Mouse (Mus musculus) adrenal gland, adult (tissue): ENCODE results near the gene Uap1.
"Not testable (repeated sequence)": the region's sequence is repeated elsewhere in the genome, so short reads cannot be mapped to it uniquely, and the experiment has no call there.

Experiments
- DNase-seq, 2 experiments: peaks; one replicate each; pipeline ENCODE4 v3.0.0; 2022 to 2023; ENCODE audit warnings: low spot score in 1 of 2; ENCODE audit not compliant: inconsistent age in 2 of 2

The Uap1 gene

DNA sequence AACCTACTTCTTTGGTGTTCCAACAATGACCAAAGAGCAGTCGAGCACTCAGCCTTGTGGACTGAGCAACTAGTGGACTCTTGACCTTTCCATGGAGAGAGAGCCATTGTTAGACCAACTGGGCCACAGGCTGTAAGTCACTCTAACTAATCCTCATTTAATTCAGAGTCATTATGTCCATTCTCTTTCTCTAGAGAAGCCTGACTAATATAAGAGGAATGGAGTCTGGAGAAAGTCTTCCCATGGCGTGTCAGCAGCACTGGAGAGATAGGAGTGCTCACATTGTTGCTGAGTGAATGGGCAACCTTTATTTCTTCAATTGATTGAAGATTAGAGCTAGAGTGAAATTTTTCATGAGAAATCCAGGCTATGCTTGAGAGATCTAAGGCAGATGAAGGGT, 50.1 kb downstream of the Uap1 start:
- no peak for DNase-seq

DNA sequence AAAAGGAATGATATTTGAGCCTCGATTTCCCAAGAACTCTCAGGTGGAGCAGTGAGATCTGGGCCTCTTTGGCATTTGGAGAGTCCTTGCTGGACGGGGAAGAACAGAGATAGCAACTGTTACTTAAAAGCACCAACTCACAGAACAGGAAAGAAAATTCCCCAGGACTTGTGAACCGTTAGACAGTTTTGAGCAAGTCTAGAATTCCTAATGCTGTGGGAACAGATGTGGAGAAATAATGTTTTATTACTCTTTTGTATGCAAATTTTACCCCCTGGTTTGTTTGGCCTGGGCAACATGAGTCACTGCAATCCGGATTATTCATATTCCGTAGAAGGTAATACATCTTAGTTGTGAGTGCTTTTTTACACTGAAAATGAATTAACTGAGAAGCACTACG, 61.1 kb downstream of the Uap1 start:
- DNase-seq = no peak

DNA sequence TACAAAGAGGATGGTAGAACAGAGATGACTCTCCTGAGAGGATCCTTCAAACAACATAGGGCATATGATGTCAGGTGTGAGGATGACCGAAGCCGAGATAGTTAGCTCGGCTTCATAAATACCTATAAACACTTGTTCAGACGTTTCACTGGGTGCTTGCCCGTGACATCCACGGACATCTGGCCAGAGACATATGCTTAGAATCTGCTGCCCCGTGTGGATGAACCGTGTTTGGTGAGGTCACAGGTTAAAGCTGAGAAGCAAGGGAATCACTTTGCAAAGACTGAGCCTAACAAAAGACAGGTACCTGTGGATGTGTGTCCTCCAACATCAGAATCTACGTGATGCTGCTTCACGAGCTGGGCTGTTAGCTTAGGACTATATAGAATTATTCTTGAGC, 62.5 kb downstream of the Uap1 start:
- no peak for DNase-seq

DNA sequence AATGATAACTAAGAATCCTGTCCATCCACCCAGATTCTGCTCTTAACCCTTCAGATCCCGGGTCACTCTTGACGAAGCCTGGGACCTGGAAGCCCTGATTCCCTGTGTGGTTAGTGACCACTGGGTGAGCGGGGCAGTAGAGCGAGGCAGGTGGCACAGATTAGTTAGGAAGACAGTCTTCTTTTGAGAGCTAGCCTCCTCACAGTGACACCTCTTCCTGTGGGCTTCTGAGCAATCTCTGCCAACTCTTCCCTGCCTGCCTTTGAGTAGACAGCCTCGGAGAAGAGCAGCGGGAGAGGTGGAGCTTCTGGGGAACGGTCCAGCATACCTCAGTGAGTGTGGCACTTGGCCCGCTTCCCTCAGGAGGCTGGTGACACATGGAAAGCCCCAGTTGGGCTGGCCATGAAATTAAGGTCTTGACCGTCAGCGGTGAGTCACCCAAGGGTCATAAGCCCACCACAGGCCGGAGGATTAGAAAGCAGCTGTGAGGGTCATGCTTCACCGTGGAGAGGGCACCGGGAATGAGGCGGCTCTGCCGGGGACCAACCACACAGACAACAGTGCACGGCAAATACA, 63.0 kb downstream of the Uap1 start:
- peak in 1 of 2 experiments; percentile 34 for DNase-seq

DNA sequence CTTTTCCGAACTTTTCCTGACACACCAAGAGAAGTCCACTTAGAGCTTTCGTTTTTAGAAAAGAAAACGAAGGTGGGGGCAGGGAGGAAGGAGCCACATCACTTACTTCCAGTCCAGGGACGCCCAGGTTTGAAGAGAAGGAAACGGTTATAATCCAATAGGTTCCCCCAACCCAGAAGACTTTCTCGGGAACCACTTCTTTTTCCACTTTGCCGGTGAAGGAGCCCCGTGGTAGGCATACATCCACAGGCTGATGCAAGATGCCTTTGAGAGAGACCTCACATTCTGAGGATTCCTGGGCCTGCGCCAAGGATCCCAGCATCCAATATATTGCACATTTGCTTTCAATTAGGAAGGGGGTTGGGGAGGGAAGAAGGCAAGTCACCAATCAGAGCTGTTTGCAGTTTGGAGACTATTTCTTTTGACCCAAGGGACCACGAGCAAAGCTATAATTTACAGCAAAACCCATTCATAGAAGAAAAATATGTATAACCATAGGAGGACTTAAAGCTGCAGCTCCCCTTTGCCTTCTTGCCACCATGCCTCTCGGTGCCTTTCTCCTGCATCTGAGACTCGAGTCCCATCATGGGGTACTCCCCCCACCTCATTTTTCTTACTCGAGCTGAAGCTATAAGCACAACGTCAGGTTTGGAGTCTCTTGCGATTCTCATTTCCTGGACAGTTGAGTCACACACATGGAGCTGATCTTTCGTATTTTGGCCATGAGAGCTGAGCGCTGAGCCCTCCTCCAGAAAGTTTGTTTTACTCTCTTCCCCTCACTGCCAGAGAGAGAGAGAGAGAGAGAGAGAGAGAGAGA, 64.0 kb downstream of the Uap1 start, which contains the start of gene Ddr2:
Ddr2 (minus strand) TSS at position 247 of the 817 bp plus-strand sequence.
- peak in 1 of 2 experiments; percentile 44 for DNase-seq

DNA sequence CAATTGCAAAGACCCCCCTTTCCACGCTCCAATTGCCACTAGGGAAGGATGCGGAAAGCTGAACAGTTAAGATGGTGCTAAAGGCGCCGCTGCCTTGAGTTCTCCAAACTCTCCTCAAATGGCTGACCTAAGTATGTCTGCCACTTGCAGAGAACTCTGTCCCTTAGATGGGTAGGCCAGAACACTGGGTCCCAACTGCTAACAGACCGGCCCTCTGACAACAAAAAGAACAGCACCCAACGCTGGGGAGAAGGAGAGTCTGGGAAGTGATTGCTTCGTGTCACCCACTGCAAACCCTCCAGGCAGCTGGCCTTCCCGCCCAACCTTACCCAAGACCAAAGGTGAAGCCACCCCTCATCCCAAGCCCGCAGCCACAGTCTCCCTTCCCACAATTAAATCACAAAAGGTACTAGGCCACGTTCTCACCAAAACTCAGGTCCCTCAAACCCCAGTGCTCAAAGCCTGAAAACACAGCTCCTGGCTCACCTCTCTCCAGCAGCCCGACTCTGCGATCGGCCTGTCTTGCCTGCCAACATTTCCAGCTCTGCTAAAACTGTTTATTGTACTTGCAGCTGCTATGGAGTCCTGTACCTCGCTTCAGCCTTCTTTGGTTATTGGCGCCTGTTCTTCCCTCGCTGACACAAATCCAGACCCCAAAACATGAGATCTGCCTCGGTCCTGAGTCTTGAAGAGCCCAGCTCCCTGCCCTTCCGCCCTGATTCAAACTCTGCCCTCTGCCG, 64.8 kb downstream of the Uap1 start:
- DNase-seq = peak in 1 of 2 experiments; percentile 22

DNA sequence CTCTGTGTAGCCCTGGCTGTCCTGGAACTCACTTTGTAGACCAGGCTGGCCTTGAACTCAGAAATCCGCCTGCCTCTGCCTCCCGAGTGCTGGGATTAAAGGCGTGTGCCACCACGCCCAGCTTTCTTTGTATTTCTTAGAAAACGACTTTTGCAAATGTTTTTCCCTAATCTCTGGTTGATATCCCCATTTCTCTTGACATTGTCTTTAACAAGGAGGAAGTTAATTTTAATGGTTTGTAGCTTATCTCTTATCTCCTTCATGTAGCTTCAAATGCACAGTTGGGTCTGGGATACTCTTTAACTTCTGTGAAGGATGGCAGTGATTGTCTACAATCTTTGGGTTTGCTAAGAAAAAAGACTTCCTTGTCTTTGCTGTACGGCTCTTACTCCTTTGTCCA, 71.9 kb downstream of the Uap1 start:
- not testable (repeated sequence) for DNase-seq
